Comparison of ENCODE assay signal across 21 mouse cellular contexts in genomic region chr10:91051156-91051555, GRCm38 (mm10). TPM values are rescaled to one million over a fixed set of nuclear protein-coding genes. Genes with fewer than 3 reads are reported as not detected.
DNase-seq lines count a peak whose midpoint lies in the region; ATAC-seq and TF ChIP-seq lines count a peak whose summit lies in the region.
"Had no signal": no experiment of that assay in that cellular context is flagged by ENCODE, and none has a peak within 500 bp of the region (broad histone marks: within the 10 kb centered on the region; RNA-seq: fewer than 3 reads in every experiment).

No protein-coding gene starts in this region.

- H3K9ac ChIP-seq in kidney, embryonic 16.5 days (replicated peaks; ENCODE audit: low read length): no peak overlapping the region

- no peak overlapping the region for H3K4me2 ChIP-seq in kidney, embryonic 16.5 days (replicated peaks; ENCODE audit: low read depth, low read length)

- H3K9me3 ChIP-seq in kidney, embryonic 16.5 days (ENCODE audit: low read length): no peaks in the 10 kb centered on the region
- H3K9me3 ChIP-seq: G1E had no signal

- WGBS in kidney, adult 2 months: 67% methylated on average over 3 of the region's 3 CpGs
- 76% methylated on average over 3 of the region's 3 CpGs for WGBS in kidney, embryonic 16.5 days

- H3K4me1 ChIP-seq in kidney, adult 2 months (ENCODE audit: control insufficient read depth, insufficient read depth, low read length): peaks cover 6% of the 10 kb centered on the region; the same call in 1 of the 2 replicates
- no peaks in the 10 kb centered on the region for H3K4me1 ChIP-seq in kidney, embryonic 16.5 days (ENCODE audit: insufficient read depth, low read length)

- no peaks in the 10 kb centered on the region for H3K36me3 ChIP-seq in kidney, adult 2 months (ENCODE audit: control insufficient read depth, insufficient read depth, low read length)
- H3K36me3 ChIP-seq in kidney, embryonic 16.5 days (ENCODE audit: insufficient read depth, low read length): peaks cover 28% of the 10 kb centered on the region

- H3K27me3 ChIP-seq in kidney, adult 2 months (replicated peaks; ENCODE audit: control insufficient read depth, insufficient read depth, low read length): no peaks in the 10 kb centered on the region
- no peaks in the 10 kb centered on the region for H3K27me3 ChIP-seq in kidney, embryonic 16.5 days (ENCODE audit: insufficient read depth, low read length)
- H3K27me3 ChIP-seq: CH12.LX, Patski had no signal

- peak overlapping the region; percentile 62 for H3K27ac ChIP-seq in kidney, adult 2 months (ENCODE audit: insufficient read depth, low read depth, low read length)
- no peak overlapping the region for H3K27ac ChIP-seq in kidney, embryonic 16.5 days (ENCODE audit: low read length)

- no peak for TF ChIP-seq CTCF in kidney, adult 2 months (conservative IDR thresholded peaks at IDR 0.05; ENCODE audit: insufficient read depth, insufficient read length, low read depth, low read length)

- DNase-seq in heart, adult 11 months: peak; percentile 36
- DNase-seq in heart, postnatal 4 days: no peak
- DNase-seq in kidney, adult 2 months: peak; percentile 71
- DNase-seq in kidney, postnatal 14 days: no peak
- peak; percentile 67 for DNase-seq in kidney, adult 9 months
- DNase-seq: adrenal gland, adult 2 months; adrenal gland, adult 8-10 months; adrenal gland, postnatal 10 days; adrenal gland, postnatal 14 days; adrenal gland, postnatal 25 days; adrenal gland, postnatal 36 days; B cell, adult 2 months; cerebellum, adult 11 months; cerebellum, adult 11-12 months; cerebellum, adult 18-20 months had no signal

- H3K4me3 ChIP-seq in kidney, adult 2 months (ENCODE audit: insufficient read depth, low read depth, low read length): no peak overlapping the region
- no peak overlapping the region for H3K4me3 ChIP-seq in kidney, embryonic 16.5 days (ENCODE audit: low read length)

- ATAC-seq in kidney, embryonic 16.5 days (ENCODE audit: low FRiP score, low TSS enrichment): no peak
- ATAC-seq: activated CD4-positive, CD25-positive, alpha-beta regulatory T cell, adult 4 months; CD4-positive, CD25-positive, alpha-beta regulatory T cell, adult 4 months; Patski had no signal

- TF ChIP-seq POLR2A in kidney, adult 2 months (IDR thresholded peaks at IDR 0.05; ENCODE audit: low read depth, low read length): no peak

RNA-seq across cellular contexts. Expression of gene Apaf1, which starts 31.4 kb away (rescaled TPM):
- total RNA-seq in heart, postnatal 4 days (2021): 10 to 100 TPM; 18.1 to 19.9 TPM
- 3.1 and 4.4 TPM in 2 replicates for polyA plus RNA-seq in kidney, adult 2 months (2012; rRNA removed)
- polyA plus RNA-seq in kidney, embryonic 16.5 days (2015; fragmentation: Nextera tagmentation; extraction: Ambion mirVana): 15.8 and 18.8 TPM in 2 replicates

RNA-seq across cellular contexts. Expression of gene Ikbip, which starts 31.6 kb away (rescaled TPM):
- total RNA-seq in heart, postnatal 4 days (2021): 10 to 100 TPM; 25.2 to 25.3 TPM
- 3.4 and 5.7 TPM in 2 replicates for polyA plus RNA-seq in kidney, adult 2 months (2012; rRNA removed)
- polyA plus RNA-seq in kidney, embryonic 16.5 days (2015; fragmentation: Nextera tagmentation; extraction: Ambion mirVana): 37.6 and 39.3 TPM in 2 replicates

Comparison
In these comparisons a context has a peak if more than half of its experiments do, and no peak if none do; other contexts are left out.
1. DNase-seq: peak in heart, adult 11 months (single experiment), kidney, adult 2 months (single experiment) and kidney, adult 9 months (single experiment); none in heart, postnatal 4 days (single experiment) and kidney, postnatal 14 days (single experiment).